ENCODE assay signal across 8 mouse cellular contexts in the genomic region with DNA sequence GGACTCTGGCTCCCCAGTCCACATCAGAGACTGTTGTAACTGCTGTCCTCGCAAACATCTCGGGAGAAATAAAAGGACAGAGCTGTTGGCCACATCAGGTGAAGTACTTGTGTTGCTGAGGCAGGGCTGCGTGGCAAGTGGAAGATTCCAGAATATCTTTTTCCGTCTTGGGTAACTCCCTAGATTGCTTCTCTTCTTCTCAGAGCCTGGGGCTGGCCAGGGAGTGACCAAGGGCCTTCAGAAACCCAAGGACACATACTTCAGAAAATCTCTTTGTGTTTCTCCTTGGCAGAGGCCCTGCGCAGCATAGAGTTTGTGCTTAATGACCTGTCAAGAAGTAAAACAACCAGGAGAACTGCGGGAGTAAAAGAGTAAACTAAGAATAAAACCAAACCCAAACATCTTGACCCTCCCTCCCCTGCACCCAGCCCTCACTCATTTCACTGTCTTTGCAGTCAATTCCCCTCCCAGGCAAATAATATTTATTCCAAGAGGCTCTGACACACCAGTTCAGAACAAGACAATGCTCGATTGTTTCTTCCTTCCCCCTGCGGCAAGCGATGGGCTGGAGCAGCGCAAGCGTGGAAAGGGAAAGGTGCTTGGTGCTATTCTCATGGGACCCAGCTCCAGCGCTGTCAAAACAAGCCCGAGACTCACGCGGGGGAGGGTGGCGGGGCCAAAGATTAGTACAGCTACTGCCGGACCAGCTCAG.
DNase-seq lines count a peak whose midpoint lies in the region; ATAC-seq and TF ChIP-seq lines count a peak whose summit lies in the region.

No protein-coding gene starts in this region.

- H3K9me3 ChIP-seq in forebrain, embryonic 13.5 days (replicated peaks), result no peaks in the 10 kb centered on the region
- no peaks in the 10 kb centered on the region for H3K9me3 ChIP-seq in hindbrain, embryonic 12.5 days (replicated peaks)
- H3K9me3 ChIP-seq in limb, embryonic 14.5 days (ENCODE audit: control insufficient read depth, low read length), result no peaks in the 10 kb centered on the region
- no peaks in the 10 kb centered on the region for H3K9me3 ChIP-seq in neural tube, embryonic 15.5 days (replicated peaks)

- H3K4me2 ChIP-seq in forebrain, embryonic 13.5 days, result peak overlapping the region; percentile 48
- peak overlapping the region; percentile 43 for H3K4me2 ChIP-seq in hindbrain, embryonic 12.5 days (replicated peaks)
- peak overlapping the region; percentile 37 for H3K4me2 ChIP-seq in limb, embryonic 14.5 days (replicated peaks; ENCODE audit: low read depth, low read length, severe bottlenecking)
- H3K4me2 ChIP-seq in neural tube, embryonic 15.5 days, result peak overlapping the region; percentile 51

- WGBS in forebrain, embryonic 13.5 days, result 25% methylated on average over 17 of the region's 17 CpGs
- 24% methylated on average over 17 of the region's 17 CpGs for WGBS in hindbrain, embryonic 12.5 days
- 18% methylated on average over 17 of the region's 17 CpGs for WGBS in limb, embryonic 14.5 days
- 19% methylated on average over 17 of the region's 17 CpGs for WGBS in neural tube, embryonic 15.5 days

- H3K27me3 ChIP-seq in forebrain, embryonic 13.5 days, result peaks cover 4% of the 10 kb centered on the region; the same call in 1 of the 2 replicates
- H3K27me3 ChIP-seq in hindbrain, embryonic 12.5 days, result 0 out of 2 replicates have a peak, but pooled peaks cover 7% of the 10 kb centered on the region
- H3K27me3 ChIP-seq in limb, embryonic 14.5 days (ENCODE audit: control insufficient read depth, insufficient read depth, low read length), result no peaks in the 10 kb centered on the region
- no peaks in the 10 kb centered on the region for H3K27me3 ChIP-seq in neural tube, embryonic 15.5 days (replicated peaks)

- no peak for ATAC-seq in forebrain, embryonic 13.5 days
- no peak for ATAC-seq in hindbrain, embryonic 12.5 days (ENCODE audit: low FRiP score)
- ATAC-seq in limb, embryonic 14.5 days (ENCODE audit: low FRiP score, low read depth), result no peak; the same call in 1 of the 2 replicates
- no peak for ATAC-seq in neural tube, embryonic 15.5 days (ENCODE audit: low FRiP score)

- peaks cover 34% of the 10 kb centered on the region for H3K4me1 ChIP-seq in forebrain, embryonic 13.5 days
- peaks cover 32% of the 10 kb centered on the region for H3K4me1 ChIP-seq in hindbrain, embryonic 12.5 days
- peaks cover 32% of the 10 kb centered on the region for H3K4me1 ChIP-seq in limb, embryonic 14.5 days (ENCODE audit: control insufficient read depth, insufficient read depth, low read length)
- peaks cover 30% of the 10 kb centered on the region for H3K4me1 ChIP-seq in neural tube, embryonic 15.5 days

- H3K36me3 ChIP-seq in forebrain, embryonic 13.5 days (ENCODE audit: poor library complexity, severe bottlenecking), result no peaks in the 10 kb centered on the region
- no peaks in the 10 kb centered on the region for H3K36me3 ChIP-seq in hindbrain, embryonic 12.5 days
- no peaks in the 10 kb centered on the region for H3K36me3 ChIP-seq in limb, embryonic 14.5 days (ENCODE audit: control insufficient read depth, insufficient read depth, low read length)
- no peaks in the 10 kb centered on the region for H3K36me3 ChIP-seq in neural tube, embryonic 15.5 days

- DNase-seq in adrenal gland, postnatal 25 days, result peak; percentile 49
- no peak for DNase-seq in limb, embryonic 14.5 days (ENCODE audit: low spot score)
- DNase-seq in thymus, adult 18-20 months, result no peak
- DNase-seq in MN1 (ENCODE audit: low spot score), result no peak
- no peak for DNase-seq in cerebellum, postnatal 36 days

- no peak overlapping the region for H3K9ac ChIP-seq in forebrain, embryonic 13.5 days
- no peak overlapping the region for H3K9ac ChIP-seq in hindbrain, embryonic 12.5 days
- peak overlapping the region; percentile 17 for H3K9ac ChIP-seq in limb, embryonic 14.5 days (ENCODE audit: low read depth, low read length, severe bottlenecking)
- H3K9ac ChIP-seq in neural tube, embryonic 15.5 days (replicated peaks), result no peak overlapping the region

- H3K27ac ChIP-seq in forebrain, embryonic 13.5 days, result no peak overlapping the region
- no peak overlapping the region for H3K27ac ChIP-seq in hindbrain, embryonic 12.5 days
- H3K27ac ChIP-seq in limb, embryonic 14.5 days (replicated peaks; ENCODE audit: low read depth, low read length), result no peak overlapping the region
- H3K27ac ChIP-seq in neural tube, embryonic 15.5 days (replicated peaks), result no peak overlapping the region

- no peak for TF ChIP-seq POLR2A in limb, embryonic 14.5 days (IDR thresholded peaks at IDR 0.05; ENCODE audit: borderline replicate concordance, extremely low read depth, insufficient read depth, insufficient read length)

- H3K4me3 ChIP-seq in forebrain, embryonic 13.5 days, result peak overlapping the region; percentile 12
- no peak overlapping the region for H3K4me3 ChIP-seq in hindbrain, embryonic 12.5 days
- H3K4me3 ChIP-seq in limb, embryonic 14.5 days (replicated peaks; ENCODE audit: low read length), result no peak overlapping the region
- H3K4me3 ChIP-seq in neural tube, embryonic 15.5 days (replicated peaks), result 0 out of 2 replicates have a peak overlapping the region, but pooled peaks have one; percentile 15

Comparison
In these comparisons a context has a peak if more than half of its experiments do, and no peak if none do; other contexts are left out.
1. H3K4me3 ChIP-seq: peak in forebrain, embryonic 13.5 days (single experiment) and neural tube, embryonic 15.5 days (single experiment); none in hindbrain, embryonic 12.5 days (single experiment) and limb, embryonic 14.5 days (single experiment).
2. Peak in every context shown above with its lines, with median percentiles within 50 percentile points of each other: H3K4me2 ChIP-seq.